Mouse (Mus musculus) forebrain, embryonic 10.5 days (tissue): ENCODE data around the gene Cdc37. TPM values are rescaled to one million over a fixed set of nuclear protein-coding genes. Genes with fewer than 3 reads are reported as not detected.

ENCODE experiments used
- DNase-seq: peaks from one replicate; pipeline ENCODE4 v3.0.0-alpha.2; 2017; ENCODE audit warnings: low spot score; ENCODE audit errors: extremely low spot score
- H3K27ac ChIP-seq: fragments of 300-500 bp; sonication (generic); 2 replicates; pipeline ENCODE4 v1.5.1; 2016; ENCODE audit warnings: mild to moderate bottlenecking
- H3K27me3 ChIP-seq: fragments of 300-500 bp; sonication (generic); 2 replicates; pipeline ENCODE4 v1.6.1; 2016; ENCODE audit warnings: mild to moderate bottlenecking; ENCODE audit not compliant: poor library complexity, severe bottlenecking
- H3K36me3 ChIP-seq: fragments of 300-500 bp; sonication (generic); replicated peaks from 2 replicates; pipeline ENCODE4 v1.6.1; 2016; ENCODE audit warnings: mild to moderate bottlenecking, moderate library complexity
- H3K4me1 ChIP-seq: fragments of 300-500 bp; sonication (generic); 2 replicates; pipeline ENCODE4 v1.6.1; 2016
- H3K4me3 ChIP-seq: fragments of 300-500 bp; sonication (generic); 2 replicates; pipeline ENCODE4 v1.5.1; 2016; ENCODE audit warnings: mild to moderate bottlenecking, moderate library complexity
- H3K9me3 ChIP-seq: fragments of 300-500 bp; sonication (generic); 2 replicates; pipeline ENCODE4 v1.6.1; 2016; ENCODE audit warnings: mild to moderate bottlenecking, moderate library complexity
- WGBS: fragments of 180-500 bp; shearing (Covaris S2); methylation state at CpG from one replicate; pipeline ENCODE4 v1.1.7; 2016; 5-methylcytosine and 5-hydroxymethylcytosine counted together
- polyA plus RNA-seq: library from polyadenylated mRNA; unstranded; fragments of >200 nt; fragmentation: Nextera tagmentation; extraction: Ambion mirVana; gene quantifications from 2 replicates; pipeline ENCODE4 v1.2.1, GENCODE M21; 2016

Cdc37 gene
- polyA plus RNA-seq, 1 experiment from 2014 or later = 351 TPM

DNA sequence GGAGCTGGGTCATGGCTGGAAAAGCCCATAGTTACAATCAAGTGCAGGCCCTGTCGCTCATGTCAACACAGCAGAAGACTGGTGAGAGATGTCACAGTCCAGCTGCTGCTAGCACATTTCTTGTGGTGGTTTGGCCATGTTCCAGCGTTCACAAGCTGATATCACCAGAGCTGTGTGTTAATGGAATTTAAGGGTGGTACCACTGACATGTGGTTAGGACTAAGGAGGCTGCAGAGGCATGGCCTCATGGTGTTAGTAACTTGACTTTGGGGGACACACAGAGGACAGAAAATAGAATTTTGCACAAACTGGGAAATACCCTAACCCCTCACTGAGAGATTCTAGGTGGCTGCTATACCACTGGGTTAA, 23.5 kb downstream of the Cdc37 start:
- 91% methylated on average over 2 of the region's 2 CpGs for WGBS
- DNase-seq = no peak
- H3K36me3 ChIP-seq = peaks cover 12% of the 10 kb centered on the region
- no peaks in the 10 kb centered on the region for H3K27me3 ChIP-seq
- no peaks in the 10 kb centered on the region for H3K9me3 ChIP-seq
- H3K4me3 ChIP-seq = no peak overlapping the region
- no peak overlapping the region for H3K27ac ChIP-seq
- H3K4me1 ChIP-seq = peaks cover 11% of the 10 kb centered on the region

- Histone ChIP-seq H3K27ac (no peak overlapping the region), H3K4me3 (no peak overlapping the region), H3K9me3 (no peaks in the 10 kb centered on the region), H3K4me1 (peaks cover 8% of the 10 kb centered on the region), H3K27me3 (no peaks in the 10 kb centered on the region), H3K36me3 (peaks cover 14% of the 10 kb centered on the region)
- 90% methylated on average over 9 of the region's 9 CpGs for WGBS
- no peak for DNase-seq
Observed at GRCm38 (mm10) chr9:21125502-21126258, 24.1 kb downstream of the Cdc37 start.

DNA sequence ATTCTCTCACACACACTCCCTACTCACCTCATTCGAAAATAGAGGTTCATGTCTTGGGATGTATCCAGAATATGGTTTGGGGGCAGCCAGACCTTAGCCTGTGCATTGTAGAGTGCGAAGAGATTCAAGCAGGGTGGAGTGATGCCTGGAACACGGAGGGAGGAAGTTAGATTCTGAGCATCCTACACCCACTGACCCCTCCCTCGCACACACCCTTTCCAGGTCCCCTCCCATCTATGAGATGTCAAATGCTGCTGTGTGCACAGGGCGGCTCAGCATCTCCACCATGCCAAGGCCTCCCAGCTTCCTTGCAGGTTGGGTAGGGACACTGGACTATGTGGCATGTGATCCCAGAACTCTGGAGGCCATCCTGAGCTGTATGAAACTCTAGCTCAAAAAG, 24.9 kb downstream of the Cdc37 start:
- Histone ChIP-seq H3K36me3 (peaks cover 21% of the 10 kb centered on the region), H3K27me3 (no peaks in the 10 kb centered on the region), H3K4me1 (no peaks in the 10 kb centered on the region), H3K9me3 (no peaks in the 10 kb centered on the region), H3K27ac (no peak overlapping the region), H3K4me3 (no peak overlapping the region)
- DNase-seq = no peak
- 87% methylated on average over 5 of the region's 5 CpGs for WGBS

DNA sequence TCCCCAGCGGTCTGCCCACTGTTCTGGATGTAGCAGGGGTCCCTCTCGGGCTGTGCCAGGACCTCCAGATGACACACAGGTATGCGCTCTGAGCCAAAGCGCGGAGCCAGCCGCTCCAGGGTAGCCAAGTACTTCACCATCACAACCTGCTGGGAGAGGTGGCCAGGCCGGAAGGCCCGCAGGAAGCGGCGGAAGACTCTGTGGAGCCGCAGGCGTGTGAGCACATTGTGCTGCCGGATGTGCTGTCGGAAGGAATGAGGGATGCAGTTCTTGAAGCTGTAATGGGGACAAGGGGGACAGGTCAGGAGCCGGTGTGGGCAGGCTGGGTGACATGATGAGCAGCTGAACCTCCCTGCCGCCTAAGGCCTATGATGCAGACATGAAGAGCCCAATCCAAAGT, 28.3 kb downstream of the Cdc37 start:
- no peak for DNase-seq
- Histone ChIP-seq H3K4me1 (no peaks in the 10 kb centered on the region), H3K27me3 (no peaks in the 10 kb centered on the region), H3K27ac (no peak overlapping the region), H3K9me3 (no peaks in the 10 kb centered on the region), H3K36me3 (peaks cover 16% of the 10 kb centered on the region), H3K4me3 (no peak overlapping the region)
- 93% methylated on average over 16 of the region's 16 CpGs for WGBS

DNA sequence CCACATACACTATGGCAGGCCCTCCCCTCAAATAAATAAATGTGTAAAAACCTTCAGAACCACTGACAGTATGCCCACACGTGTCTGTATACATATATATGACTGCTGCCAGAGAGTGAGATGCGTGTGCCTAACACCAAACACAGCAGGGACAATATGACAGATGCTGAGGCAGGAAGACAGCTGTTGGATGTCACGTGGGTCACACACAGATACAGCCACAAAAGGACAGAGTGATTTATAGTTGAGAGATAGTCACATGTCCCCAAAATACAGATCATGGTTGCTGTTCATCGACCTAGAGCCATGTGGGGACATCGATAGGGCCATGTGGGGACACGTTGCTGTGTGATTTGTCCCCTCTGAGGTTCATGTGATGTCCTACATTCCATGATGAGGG, 32.7 kb downstream of the Cdc37 start:
- Histone ChIP-seq H3K27ac (no peak overlapping the region), H3K4me1 (no peaks in the 10 kb centered on the region), H3K27me3 (no peaks in the 10 kb centered on the region), H3K4me3 (no peak overlapping the region), H3K9me3 (no peaks in the 10 kb centered on the region), H3K36me3 (peaks cover 13% of the 10 kb centered on the region; the same call in 1 of the 2 replicates)
- 85% methylated on average over 6 of the region's 6 CpGs for WGBS
- DNase-seq = no peak

GRCm38 (mm10) chr9:21115105-21115504, 34.7 kb downstream of the Cdc37 start:
- WGBS = 91% methylated on average over 8 of the region's 8 CpGs
- H3K4me1 ChIP-seq = no peaks in the 10 kb centered on the region
- H3K36me3 ChIP-seq = peaks cover 2% of the 10 kb centered on the region; the same call in 1 of the 2 replicates
- H3K27ac ChIP-seq = no peak overlapping the region
- no peaks in the 10 kb centered on the region for H3K9me3 ChIP-seq
- DNase-seq = no peak
- no peaks in the 10 kb centered on the region for H3K27me3 ChIP-seq
- H3K4me3 ChIP-seq = no peak overlapping the region

- Histone ChIP-seq H3K9me3 (no peaks in the 10 kb centered on the region), H3K27me3 (no peaks in the 10 kb centered on the region), H3K4me3 (no peak overlapping the region), H3K36me3 (no peaks in the 10 kb centered on the region), H3K4me1 (no peaks in the 10 kb centered on the region), H3K27ac (no peak overlapping the region)
- WGBS = 92% methylated on average over 7 of the region's 7 CpGs
- no peak for DNase-seq
Observed at GRCm38 (mm10) chr9:21114190-21114589, 35.6 kb downstream of the Cdc37 start.

- no peaks in the 10 kb centered on the region for H3K36me3 ChIP-seq
- no peak for DNase-seq
- no peaks in the 10 kb centered on the region for H3K9me3 ChIP-seq
- no peak overlapping the region for H3K27ac ChIP-seq
- WGBS = 93% methylated on average over 6 of the region's 6 CpGs
- no peaks in the 10 kb centered on the region for H3K4me1 ChIP-seq
- no peaks in the 10 kb centered on the region for H3K27me3 ChIP-seq
- H3K4me3 ChIP-seq = no peak overlapping the region
Observed at GRCm38 (mm10) chr9:21113751-21114150, 36.0 kb downstream of the Cdc37 start.

DNA sequence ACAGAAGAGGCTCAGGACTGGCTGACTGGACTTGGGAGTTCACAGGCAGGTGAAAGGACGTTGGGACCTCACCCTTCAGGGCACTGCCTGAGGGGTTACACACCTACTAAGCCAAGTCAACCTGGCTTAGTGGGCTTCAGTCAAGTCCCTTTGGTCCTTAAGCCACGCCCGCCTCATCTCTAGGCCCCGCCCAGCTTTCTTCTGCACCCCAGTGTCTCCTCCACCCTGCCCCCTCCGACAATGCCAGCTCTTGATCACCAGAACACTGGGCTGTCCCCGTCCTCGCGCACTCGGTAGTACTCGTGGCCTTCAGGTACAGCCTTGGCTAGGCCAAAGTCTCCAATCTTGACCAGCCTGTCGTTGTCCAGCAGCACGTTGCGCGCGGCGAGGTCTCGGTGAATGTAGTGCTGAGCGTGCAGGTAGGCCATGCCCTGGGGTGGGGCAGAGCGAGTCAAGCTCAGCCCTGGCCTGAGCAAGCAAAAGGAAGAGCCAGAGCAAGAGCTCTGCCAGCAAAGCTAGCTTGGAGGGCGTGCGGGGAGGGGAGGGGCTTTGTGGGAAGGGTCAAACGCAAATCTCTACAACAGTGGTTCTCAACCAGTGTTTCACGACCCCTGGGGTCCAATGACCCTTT, 42.1 kb downstream of the Cdc37 start:
- no peak overlapping the region for H3K27ac ChIP-seq
- no peaks in the 10 kb centered on the region for H3K9me3 ChIP-seq
- 0 out of 2 replicates have a peak, but pooled peaks cover under 1% of the 10 kb centered on the region for H3K36me3 ChIP-seq
- no peak overlapping the region for H3K4me3 ChIP-seq
- WGBS = 42% methylated on average over 23 of the region's 23 CpGs
- no peak for DNase-seq
- H3K4me1 ChIP-seq = peaks cover 11% of the 10 kb centered on the region
- H3K27me3 ChIP-seq = no peaks in the 10 kb centered on the region

DNA sequence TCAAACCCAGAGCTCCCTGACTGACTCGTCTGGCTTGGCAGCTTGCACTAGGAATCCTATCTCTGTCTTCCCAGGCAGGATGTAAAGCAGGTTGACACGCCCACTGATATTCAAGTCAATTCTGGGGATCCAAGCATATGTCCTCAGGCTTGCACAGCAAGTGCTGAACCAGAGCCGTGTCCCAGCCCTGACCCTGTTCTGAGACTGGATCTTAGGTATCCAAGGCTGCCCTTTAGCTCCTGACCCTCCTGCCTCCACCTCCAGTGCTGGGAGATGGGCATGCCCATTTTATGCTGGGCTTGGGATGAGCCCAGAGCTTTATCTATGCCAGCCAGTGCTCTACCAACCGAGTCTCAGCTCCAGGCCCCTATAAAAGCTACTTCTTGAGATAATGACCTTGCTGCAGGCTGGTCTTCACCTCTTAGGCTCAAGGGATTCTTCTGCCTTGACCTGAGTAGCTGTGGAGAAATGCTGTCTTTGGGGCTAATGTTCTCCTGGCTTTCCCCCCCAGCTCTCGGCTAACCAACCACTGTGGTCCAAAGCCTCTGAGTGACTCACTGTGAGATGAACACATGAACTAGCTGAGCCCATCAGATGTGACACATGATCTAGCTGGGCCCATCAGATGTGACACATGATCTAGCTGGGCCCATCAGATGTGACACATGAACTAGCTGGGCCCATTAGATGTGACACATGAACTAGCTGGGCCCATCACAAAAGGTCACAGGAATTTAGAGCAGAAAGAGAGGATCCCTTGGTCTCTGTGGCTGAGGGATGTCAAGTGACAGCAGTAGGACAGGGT, 43.8 kb downstream of the Cdc37 start:
- WGBS = 82% methylated on average over 5 of the region's 5 CpGs
- DNase-seq = no peak
- Histone ChIP-seq H3K27ac (no peak overlapping the region), H3K36me3 (peaks cover 7% of the 10 kb centered on the region; the same call in 1 of the 2 replicates), H3K4me1 (peaks cover 11% of the 10 kb centered on the region), H3K4me3 (no peak overlapping the region), H3K9me3 (no peaks in the 10 kb centered on the region), H3K27me3 (no peaks in the 10 kb centered on the region)

DNA sequence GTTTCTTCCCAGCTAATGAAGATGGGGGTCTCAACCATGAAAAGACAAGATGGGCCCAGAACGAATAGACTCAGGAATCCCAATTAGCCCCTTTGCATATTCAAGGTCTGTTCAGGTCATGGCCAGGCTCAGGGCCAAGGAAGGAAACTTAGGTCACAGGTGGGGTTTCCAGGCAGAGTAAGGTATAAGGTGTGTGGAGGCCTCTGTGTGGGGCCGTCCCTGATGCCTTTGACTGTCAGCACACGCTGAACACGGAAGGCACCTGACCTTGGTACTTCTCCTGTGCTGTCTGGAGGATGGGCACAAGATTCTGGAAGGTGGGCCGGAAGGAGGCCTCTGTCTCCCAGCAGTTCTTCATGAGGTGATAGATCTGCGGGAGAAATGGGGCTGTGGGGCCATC, 45.0 kb downstream of the Cdc37 start:
- no peak overlapping the region for H3K27ac ChIP-seq
- peaks cover 7% of the 10 kb centered on the region; the same call in 1 of the 2 replicates for H3K36me3 ChIP-seq
- DNase-seq = no peak
- H3K4me3 ChIP-seq = no peak overlapping the region
- H3K9me3 ChIP-seq = no peaks in the 10 kb centered on the region
- peaks cover 21% of the 10 kb centered on the region for H3K4me1 ChIP-seq
- WGBS = 87% methylated on average over 6 of the region's 6 CpGs
- no peaks in the 10 kb centered on the region for H3K27me3 ChIP-seq

GRCm38 (mm10) chr9:21102076-21102475, 47.7 kb downstream of the Cdc37 start:
- H3K36me3 ChIP-seq = peaks cover 7% of the 10 kb centered on the region; the same call in 1 of the 2 replicates
- no peak for DNase-seq
- WGBS = 91% methylated on average over 2 of the region's 2 CpGs
- no peaks in the 10 kb centered on the region for H3K9me3 ChIP-seq
- no peak overlapping the region for H3K27ac ChIP-seq
- H3K4me1 ChIP-seq = peaks cover 16% of the 10 kb centered on the region
- no peaks in the 10 kb centered on the region for H3K27me3 ChIP-seq
- H3K4me3 ChIP-seq = no peak overlapping the region
